Mouse (Mus musculus) ES-Bruce4 (cell line): ENCODE measurements at regions not wholly inside any gene's neighbourhood (a gene's known extent, or its start where the extent isn't known, plus 50 kb on each side); places are given as distances from the start of the nearest gene placed in this dataset.

ENCODE experiments used
- CTCF ChIP-seq: IDR thresholded peaks from one replicate; pipeline ENCODE4 v1.8.1; 2011; ENCODE audit warnings: low read depth, low read length
- EP300 ChIP-seq: IDR thresholded peaks from 2 replicates; pipeline ENCODE4 v1.6.1; 2011; ENCODE audit warnings: low read depth, low read length; ENCODE audit not compliant: insufficient read depth
- POLR2A ChIP-seq: IDR thresholded peaks from one replicate; pipeline ENCODE4 v1.8.1; 2011; ENCODE audit warnings: low read length; ENCODE audit not compliant: insufficient read depth

GRCm38 (mm10) chr11:44156081-44156480, 243.8 kb upstream of the Il12b start:
- no peak for TF ChIP-seq CTCF
- TF ChIP-seq POLR2A: no peak
- TF ChIP-seq EP300: no peak
